Mouse (Mus musculus) ES-E14 (cell line): ENCODE results near the gene Tmem132e. TPM values are rescaled to one million over a fixed set of nuclear protein-coding genes. Genes with fewer than 3 reads are reported as not detected.

Experiments used
- DNase-seq: peaks from one replicate; pipeline ENCODE4 v3.0.0-alpha.2; 2013; ENCODE audit warnings: low read depth, low spot score
- H3K27ac ChIP-seq: 2 replicates; pipeline ENCODE4 v1.5.1; 2012; ENCODE audit warnings: low read depth, mild to moderate bottlenecking, low read length, moderate library complexity, mixed read lengths; ENCODE audit not compliant: poor library complexity, insufficient read depth, severe bottlenecking
- H3K36me3 ChIP-seq: 2 replicates; pipeline ENCODE4 v1.6.1; 2012; ENCODE audit warnings: mild to moderate bottlenecking, low read length, moderate library complexity, mixed read lengths; ENCODE audit not compliant: control insufficient read depth, poor library complexity, insufficient read depth, severe bottlenecking
- H3K4me1 ChIP-seq, 2 experiments: fragments of 150-350 bp in 1 of 2; sonication (generic) in 1 of 2; 2 replicates each; pipeline ENCODE4 v1.6.1; 2012; ENCODE audit warnings: low read length in 2 of 2, mild to moderate bottlenecking in 1 of 2, mixed read lengths in 1 of 2; ENCODE audit not compliant: control insufficient read depth in 2 of 2, insufficient read depth in 2 of 2, poor library complexity in 1 of 2
- H3K4me3 ChIP-seq, 2 experiments: fragments of 150-350 bp in 1 of 2; sonication (generic) in 1 of 2; 2 replicates each; pipeline ENCODE4 v1.5.1; 2012; ENCODE audit warnings: low read length in 2 of 2, low read depth in 1 of 2, mild to moderate bottlenecking in 1 of 2, mixed read lengths in 1 of 2; ENCODE audit not compliant: insufficient read depth in 1 of 2, poor library complexity in 1 of 2, severe bottlenecking in 1 of 2
- H3K9ac ChIP-seq: 2 replicates; pipeline ENCODE4 v1.6.1; 2012; ENCODE audit warnings: low read depth, mild to moderate bottlenecking, low read length, mixed read lengths; ENCODE audit not compliant: poor library complexity, insufficient read depth, severe bottlenecking
- H3K9me3 ChIP-seq: fragments of 150-350 bp; sonication (generic); 2 replicates; pipeline ENCODE4 v1.6.1; 2012; ENCODE audit warnings: low read depth, mild to moderate bottlenecking, low read length; ENCODE audit not compliant: control insufficient read depth, insufficient read depth
- CHD2 ChIP-seq: IDR thresholded peaks from 2 replicates; pipeline ENCODE4 v1.6.1; 2014; ENCODE audit warnings: mild to moderate bottlenecking, low read depth, low read length, inconsistent platforms
- HCFC1 ChIP-seq: IDR thresholded peaks from 2 replicates; pipeline ENCODE4 v1.6.1; 2012; ENCODE audit warnings: low read length, inconsistent platforms, borderline replicate concordance; ENCODE audit not compliant: insufficient read depth
- MAFK ChIP-seq: IDR thresholded peaks from 2 replicates; pipeline ENCODE4 v1.6.1; 2014; ENCODE audit warnings: mild to moderate bottlenecking, low read depth, low read length, inconsistent platforms; ENCODE audit not compliant: insufficient read depth
- ZC3H11A ChIP-seq: IDR thresholded peaks from 2 replicates; pipeline ENCODE4 v1.6.1; 2012; ENCODE audit warnings: low read depth, mild to moderate bottlenecking, inconsistent platforms, low read length, borderline replicate concordance
- ZNF384 ChIP-seq: IDR thresholded peaks from 2 replicates; pipeline ENCODE4 v1.6.1; 2012; ENCODE audit warnings: low read depth, low read length, inconsistent platforms
- in situ Hi-C, 2 experiments: fragments of 600-800 bp; cut with MboI; formaldehyde crosslinking; loops; one replicate each; pipeline ENCODE4 v1.15.1; 2025; ENCODE audit warnings: low sequenced_read_pairs in 2 of 2, inconsistent platforms in 1 of 2; ENCODE audit not compliant: unreplicated experiment in 2 of 2
- total RNA-seq: library from RNA; depleted of rRNA; stranded (reverse); fragments of 300-350 nt; gene quantifications from 2 replicates; pipeline ENCODE4 v1.2.3, GENCODE M21; 2012

The Tmem132e gene
- total RNA-seq, 1 experiment: 0.40 TPM

GRCm38 (mm10) chr11:82473137-82473621 is 84.5 kb downstream of the Tmem132e start:
- H3K4me3 ChIP-seq: no peak overlapping the region
- TF ChIP-seq ZNF384 (no peak), ZC3H11A (no peak), HCFC1 (no peak), CHD2 (no peak), MAFK (no peak)
- in situ Hi-C loops: no loop called here
- no peak for DNase-seq
- H3K9me3 ChIP-seq: no peaks in the 10 kb centered on the region
- no peak overlapping the region for H3K9ac ChIP-seq
- H3K27ac ChIP-seq: no peak overlapping the region
- H3K4me1 ChIP-seq: peaks cover 0 to 4% of the 10 kb centered on the region in 2 experiments; a peak in 1 of 4 replicates
- no peaks in the 10 kb centered on the region for H3K36me3 ChIP-seq

GRCm38 (mm10) chr11:82476092-82476491 is 87.4 kb downstream of the Tmem132e start:
- TF ChIP-seq MAFK (no peak), CHD2 (no peak), ZC3H11A (no peak), ZNF384 (no peak), HCFC1 (no peak)
- H3K9me3 ChIP-seq: no peaks in the 10 kb centered on the region
- in situ Hi-C loops: no loop called here
- H3K27ac ChIP-seq: no peak overlapping the region
- no peak for DNase-seq
- no peak overlapping the region for H3K9ac ChIP-seq
- H3K36me3 ChIP-seq: no peaks in the 10 kb centered on the region
- H3K4me1 ChIP-seq: peaks cover 0 to 5% of the 10 kb centered on the region in 2 experiments; a peak in 1 of 4 replicates
- no peak overlapping the region for H3K4me3 ChIP-seq

- no peak for DNase-seq
- in situ Hi-C loops: no loop called here
- H3K9me3 ChIP-seq: no peaks in the 10 kb centered on the region
- no peak for TF ChIP-seq HCFC1
- no peak for TF ChIP-seq ZC3H11A
- no peak for TF ChIP-seq ZNF384
- no peak for TF ChIP-seq CHD2
- TF ChIP-seq MAFK: no peak
- no peaks in the 10 kb centered on the region for H3K36me3 ChIP-seq
- H3K27ac ChIP-seq: no peak overlapping the region
- peaks cover 0 to 5% of the 10 kb centered on the region in 2 experiments; a peak in 1 of 4 replicates for H3K4me1 ChIP-seq
- H3K4me3 ChIP-seq: no peak overlapping the region
- no peak overlapping the region for H3K9ac ChIP-seq
Measured at GRCm38 (mm10) chr11:82477412-82477811, 88.7 kb downstream of the Tmem132e start.

GRCm38 (mm10) chr11:82480941-82481340 is 92.2 kb downstream of the Tmem132e start:
- Histone ChIP-seq H3K9me3 (no peaks in the 10 kb centered on the region), H3K9ac (no peak overlapping the region), H3K4me1 (peaks cover 0 to 3% of the 10 kb centered on the region in 2 experiments; a peak in 1 of 4 replicates), H3K27ac (no peak overlapping the region), H3K4me3 (no peak overlapping the region), H3K36me3 (no peaks in the 10 kb centered on the region)
- DNase-seq: no peak
- in situ Hi-C loops: no loop called here
- TF ChIP-seq HCFC1 (no peak), ZC3H11A (no peak), MAFK (no peak), ZNF384 (no peak), CHD2 (no peak)
